Mouse (Mus musculus) midbrain, embryonic 11.5 days (tissue): ENCODE measurements around the gene Adam1a. TPM values are rescaled to one million over a fixed set of nuclear protein-coding genes. Genes with fewer than 3 reads are reported as not detected.

Experiments used
- ATAC-seq: fragments of 200-750 bp; cut with Nextera tagmentation; 2 replicates; pipeline ENCODE4 v1.8.0; 2017; ENCODE audit warnings: moderate TSS enrichment, moderate library complexity; ENCODE audit not compliant: low FRiP score
- DNase-seq: peaks from one replicate; pipeline ENCODE4 v3.0.0; 2015; ENCODE audit warnings: low spot score; ENCODE audit errors: missing footprints
- H3K27ac ChIP-seq: fragments of 300-500 bp; sonication (generic); 2 replicates; pipeline ENCODE4 v1.5.1; 2014; ENCODE audit warnings: low read depth, low read length
- H3K27me3 ChIP-seq: fragments of 300-500 bp; sonication (generic); 2 replicates; pipeline ENCODE4 v1.6.1; 2014; ENCODE audit warnings: mild to moderate bottlenecking, low read length, moderate library complexity, mixed read lengths; ENCODE audit not compliant: control insufficient read depth, insufficient read depth
- H3K36me3 ChIP-seq: fragments of 300-500 bp; sonication (generic); 2 replicates; pipeline ENCODE4 v1.6.1; 2014; ENCODE audit warnings: mild to moderate bottlenecking, low read length, moderate library complexity, mixed read lengths; ENCODE audit not compliant: control insufficient read depth, insufficient read depth
- H3K4me1 ChIP-seq: fragments of 300-500 bp; sonication (generic); 2 replicates; pipeline ENCODE4 v1.6.1; 2014; ENCODE audit warnings: low read length; ENCODE audit not compliant: control insufficient read depth, insufficient read depth
- H3K4me2 ChIP-seq: fragments of 300-500 bp; sonication (generic); 2 replicates; pipeline ENCODE4 v1.6.1; 2014; ENCODE audit warnings: mild to moderate bottlenecking, moderate library complexity
- H3K4me3 ChIP-seq: fragments of 300-500 bp; sonication (generic); 2 replicates; pipeline ENCODE4 v1.5.1; 2014; ENCODE audit warnings: low read depth, low read length
- H3K9ac ChIP-seq: fragments of 300-500 bp; sonication (generic); 2 replicates; pipeline ENCODE4 v1.6.1; 2014; ENCODE audit warnings: low read length
- H3K9me3 ChIP-seq: fragments of 300-500 bp; sonication (generic); 2 replicates; pipeline ENCODE4 v1.6.1; 2016; ENCODE audit warnings: low read length; ENCODE audit not compliant: control insufficient read depth
- WGBS: fragments of 180-500 bp; shearing (Covaris S2); extraction: QIAGEN DNeasy Blood & Tissue Kit; methylation state at CpG from one replicate; pipeline ENCODE4 v1.1.7; 2014; 5-methylcytosine and 5-hydroxymethylcytosine counted together
- polyA plus RNA-seq: library from polyadenylated mRNA; unstranded; fragments of >200 nt; fragmentation: Nextera tagmentation; extraction: Ambion mirVana; gene quantifications from 2 replicates; pipeline ENCODE4 v1.2.1, GENCODE M21; 2014

Adam1a gene
- 2.2 and 3.0 TPM in 2 replicates for polyA plus RNA-seq

DNA sequence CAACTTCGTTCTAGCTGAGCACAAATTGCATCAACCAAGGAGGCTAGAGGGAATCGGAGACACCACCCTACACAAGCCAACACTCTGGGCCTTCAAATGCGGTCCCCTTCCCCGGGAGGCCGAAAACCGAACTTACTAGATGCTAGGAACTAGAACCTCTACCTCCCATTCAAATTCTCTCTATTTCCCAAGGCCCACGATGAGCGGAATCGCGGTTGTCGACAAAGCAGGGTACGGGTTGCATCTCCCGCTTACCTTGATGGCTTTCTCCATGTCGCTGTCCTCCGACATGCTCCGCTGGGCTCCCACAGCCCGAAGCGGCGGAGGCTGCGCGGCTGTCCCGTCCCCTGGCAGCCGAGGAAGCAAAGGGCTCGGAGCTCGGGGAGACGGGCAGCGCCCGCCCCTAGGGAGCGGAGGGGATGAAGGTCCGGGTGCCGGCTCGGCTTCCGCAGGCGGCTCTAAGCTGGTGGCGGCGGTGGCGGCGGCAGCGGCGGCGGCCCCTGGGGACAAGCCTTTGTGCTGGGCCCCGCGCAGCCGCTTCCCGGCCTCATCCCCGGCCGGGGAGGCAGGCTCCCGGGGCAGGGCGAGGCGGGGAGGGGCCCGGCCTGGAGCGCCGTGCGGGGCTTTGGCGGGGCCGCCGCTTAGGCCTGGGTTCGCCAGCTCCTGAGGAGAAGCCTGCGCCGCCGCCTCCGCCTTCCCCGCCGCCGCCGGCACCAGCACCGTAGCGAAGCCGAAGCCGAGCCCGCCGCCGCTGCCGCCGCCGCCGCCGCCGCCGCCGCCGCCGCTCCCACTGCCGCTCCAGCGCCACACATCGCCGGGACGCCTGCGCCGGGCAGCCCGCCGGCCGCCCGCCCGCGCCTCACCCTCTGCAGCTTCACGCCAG, at the start of gene Adam1a, which contains the start of gene Gm42878:
Gene Adam1a (minus strand): TSS at position 573 of the 883 bp plus-strand sequence.
Gene Gm42878 (minus strand): TSS at position 573 of the 883 bp plus-strand sequence.
- Histone ChIP-seq H3K4me1 (peaks cover 15% of the 10 kb centered on the region), H3K9me3 (no peaks in the 10 kb centered on the region), H3K4me2 (peak within 1 kb of the TSS; percentile 89), H3K27me3 (no peaks in the 10 kb centered on the region), H3K27ac (peak within 1 kb of the TSS; percentile 93), H3K4me3 (peak within 1 kb of the TSS; percentile 100), H3K36me3 (no peaks in the 10 kb centered on the region), H3K9ac (peak within 1 kb of the TSS; percentile 98)
- DNase-seq (peak; percentile 93), ATAC-seq (peak; percentile 69; the same call in 1 of the 2 replicates)
- 2% methylated on average over 44 of the region's 97 CpGs for WGBS

GRCm38 (mm10) chr5:121594714-121595313, 49.5 kb upstream of the Adam1a start:
- 91% methylated on average over 6 of the region's 6 CpGs for WGBS
- Histone ChIP-seq H3K9me3 (no peaks in the 10 kb centered on the region), H3K9ac (no peak overlapping the region), H3K4me3 (no peak overlapping the region), H3K4me1 (peaks cover 10% of the 10 kb centered on the region; the same call in 1 of the 2 replicates), H3K4me2 (no peak overlapping the region), H3K27me3 (no peaks in the 10 kb centered on the region), H3K36me3 (no peaks in the 10 kb centered on the region), H3K27ac (no peak overlapping the region)
- ATAC-seq (no peak), DNase-seq (peak; percentile 28)

GRCm38 (mm10) chr5:121593451-121594401, 48.4 kb upstream of the Adam1a start, which contains the start of gene Aldh2:
TSS of gene Aldh2 (minus strand) at chr5:121593824.
- ATAC-seq = peak; percentile 88
- WGBS = 3% methylated on average over 47 of the region's 47 CpGs
- no peaks in the 10 kb centered on the region for H3K9me3 ChIP-seq

DNA sequence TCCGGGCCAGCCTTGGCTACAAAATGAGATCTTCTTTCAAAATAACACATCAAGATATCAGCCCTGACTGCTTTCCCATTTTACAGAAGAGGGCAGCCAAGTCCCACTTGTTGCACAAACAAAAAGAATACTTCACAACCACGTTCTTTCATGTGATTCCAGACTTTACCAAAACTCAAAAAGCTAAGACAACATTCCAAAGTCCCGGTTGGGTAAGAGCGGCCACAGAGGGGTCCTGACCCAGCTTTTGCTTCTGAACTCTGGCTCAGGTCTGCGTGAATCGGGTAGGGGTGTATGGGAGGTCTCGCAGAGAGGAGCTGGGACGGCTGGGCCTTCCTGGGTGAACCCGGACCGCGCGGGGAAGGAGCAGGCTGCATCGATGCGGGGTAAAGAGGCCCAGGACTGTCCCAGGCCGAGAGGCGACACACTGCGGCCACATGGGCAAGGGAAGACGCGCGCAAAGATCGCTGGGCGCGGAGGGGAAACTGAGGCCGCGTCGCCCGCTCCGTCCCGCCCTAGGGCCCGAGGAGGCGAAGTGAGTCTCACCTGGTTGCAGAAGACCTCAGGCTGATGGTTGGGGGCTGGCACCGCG, 47.6 kb upstream of the Adam1a start:
- peak overlapping the region; percentile 64 for H3K4me3 ChIP-seq
- no peaks in the 10 kb centered on the region for H3K36me3 ChIP-seq
- no peaks in the 10 kb centered on the region for H3K27me3 ChIP-seq
- DNase-seq (peak; percentile 91), ATAC-seq (peak; percentile 74)
- H3K9ac ChIP-seq = peak overlapping the region; percentile 58
- peaks cover 10% of the 10 kb centered on the region; the same call in 1 of the 2 replicates for H3K4me1 ChIP-seq
- 4% methylated on average over 33 of the region's 33 CpGs for WGBS
- no peaks in the 10 kb centered on the region for H3K9me3 ChIP-seq
- H3K27ac ChIP-seq = no peak overlapping the region
- peak overlapping the region; percentile 84 for H3K4me2 ChIP-seq

More at GRCm38 (mm10) chr5:121593451-121594401, 48.4 kb upstream of the Adam1a start, which contains the start of gene Aldh2:
- peaks cover 10% of the 10 kb centered on the region; the same call in 1 of the 2 replicates for H3K4me1 ChIP-seq
- H3K36me3 ChIP-seq = no peaks in the 10 kb centered on the region
- no peaks in the 10 kb centered on the region for H3K27me3 ChIP-seq
- peak; percentile 97 for DNase-seq
- no peak within 1 kb of the TSS for H3K27ac ChIP-seq
- H3K9ac ChIP-seq = peak within 1 kb of the TSS; percentile 58
- peak within 1 kb of the TSS; percentile 64 for H3K4me3 ChIP-seq
- H3K4me2 ChIP-seq = peak within 1 kb of the TSS; percentile 84

GRCm38 (mm10) chr5:121592064-121592815, 47.0 kb upstream of the Adam1a start:
- Histone ChIP-seq H3K4me3 (no peak overlapping the region), H3K27ac (no peak overlapping the region), H3K9ac (peak overlapping the region; percentile 58; the same call in 1 of the 2 replicates), H3K36me3 (no peaks in the 10 kb centered on the region), H3K4me1 (peaks cover 10% of the 10 kb centered on the region; the same call in 1 of the 2 replicates), H3K27me3 (no peaks in the 10 kb centered on the region), H3K9me3 (no peaks in the 10 kb centered on the region), H3K4me2 (peak overlapping the region; percentile 84)
- DNase-seq (peak; percentile 78), ATAC-seq (no peak)
- WGBS = 64% methylated on average over 11 of the region's 11 CpGs

- H3K9ac ChIP-seq = no peak overlapping the region
- no peak overlapping the region for H3K4me2 ChIP-seq
- ATAC-seq = no peak
- no peak overlapping the region for H3K27ac ChIP-seq
- H3K27me3 ChIP-seq = no peaks in the 10 kb centered on the region
- peaks cover 10% of the 10 kb centered on the region; the same call in 1 of the 2 replicates for H3K4me1 ChIP-seq
- no peaks in the 10 kb centered on the region for H3K9me3 ChIP-seq
- 83% methylated on average over 11 of the region's 11 CpGs for WGBS
- H3K4me3 ChIP-seq = no peak overlapping the region
- H3K36me3 ChIP-seq = no peaks in the 10 kb centered on the region
- peak; percentile 14 for DNase-seq
Measured at GRCm38 (mm10) chr5:121591417-121592063, 46.3 kb upstream of the Adam1a start.

DNA sequence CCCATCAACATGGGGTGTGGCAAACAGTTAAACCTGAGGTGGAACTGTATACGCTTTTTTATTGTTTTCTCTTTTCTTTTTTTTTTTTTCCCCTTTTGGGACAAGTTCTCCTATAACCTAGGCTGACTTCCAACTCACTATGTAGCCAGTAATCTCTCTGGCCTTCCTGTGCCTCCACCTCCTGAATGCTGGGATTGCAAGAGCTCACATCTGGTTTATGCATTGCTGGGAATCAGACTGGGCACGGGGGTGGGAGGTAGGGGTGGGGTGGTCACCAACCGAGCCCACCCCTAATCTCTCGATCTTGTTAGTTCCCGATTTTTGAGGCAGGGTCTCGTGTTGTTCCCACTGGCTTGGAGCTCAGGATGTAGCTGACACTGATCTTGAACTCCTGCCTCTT, 44.6 kb upstream of the Adam1a start:
- peaks cover 10% of the 10 kb centered on the region; the same call in 1 of the 2 replicates for H3K4me1 ChIP-seq
- no peak overlapping the region for H3K4me3 ChIP-seq
- ATAC-seq (no peak), DNase-seq (no peak)
- H3K27me3 ChIP-seq = no peaks in the 10 kb centered on the region
- WGBS = 83% methylated on average over 6 of the region's 6 CpGs
- H3K27ac ChIP-seq = no peak overlapping the region
- H3K36me3 ChIP-seq = no peaks in the 10 kb centered on the region
- H3K9ac ChIP-seq = no peak overlapping the region
- H3K4me2 ChIP-seq = no peak overlapping the region
- H3K9me3 ChIP-seq = no peaks in the 10 kb centered on the region
